Mouse (Mus musculus) frontal cortex, postnatal 14 days (tissue): ENCODE data around the gene Ugt2a1.
A peak's percentile ranks its signal among the peaks of the same experiment; 100 is the strongest.
"Not testable (repeated sequence)": the region's sequence is repeated elsewhere in the genome, so short reads cannot be mapped to it uniquely, and the experiment has no call there.

Experiments
- DNase-seq, 2 experiments: peaks; one replicate each; pipeline ENCODE4 v3.0.0; 2022; ENCODE audit warnings: low spot score in 2 of 2

Ugt2a1 gene

DNA sequence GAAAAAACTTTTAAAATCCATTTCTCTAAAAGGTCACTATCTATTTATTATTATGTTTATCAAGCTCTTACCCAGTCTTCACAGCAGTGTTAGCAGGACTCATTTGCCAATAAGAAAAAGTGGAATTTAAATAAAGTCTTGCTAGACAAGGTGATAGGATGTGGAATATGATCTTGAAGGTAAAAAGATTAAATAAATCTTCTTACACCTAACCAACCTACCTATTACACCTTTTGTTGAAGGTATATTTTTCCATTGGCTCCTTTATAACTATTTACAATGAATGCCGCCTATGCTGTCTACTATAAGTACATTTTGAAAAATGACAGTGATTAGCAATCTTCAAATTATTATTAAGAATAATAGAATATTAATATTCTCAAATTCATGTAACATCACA lies at the start of gene Ugt2a1:
Gene Ugt2a1, minus strand, starts transcription at position 101 of the 400 bp plus-strand sequence.
- no peak for DNase-seq

GRCm38 (mm10) chr5:87538111-87538510 lies 47.4 kb upstream of the Ugt2a1 start, which contains the start of gene Sult1b1:
Sult1b1 (minus strand) TSS chr5:87538195.
- no peak for DNase-seq

GRCm38 (mm10) chr5:87535994-87536644 lies 45.4 kb upstream of the Ugt2a1 start:
- no peak for DNase-seq

DNA sequence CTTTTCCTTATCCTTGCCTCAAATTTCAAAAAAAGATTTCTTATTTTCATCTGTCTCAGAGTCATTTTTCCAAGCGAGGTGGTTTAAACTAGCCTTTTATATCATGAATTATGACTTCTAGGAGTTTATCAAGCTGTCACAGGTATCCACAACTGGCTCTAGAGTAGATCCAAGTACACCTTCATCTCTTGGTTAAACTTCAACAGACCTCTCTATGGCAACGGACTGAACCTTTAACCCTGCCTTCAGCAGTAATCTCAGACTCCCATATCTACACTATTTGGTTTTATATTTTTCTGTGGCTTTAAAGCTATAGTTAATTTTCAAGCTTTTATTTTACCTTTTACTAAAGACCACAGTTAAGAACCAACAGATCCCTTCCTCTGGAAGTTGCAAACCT lies 41.6 kb upstream of the Ugt2a1 start:
- no peak for DNase-seq

GRCm38 (mm10) chr5:87523561-87523960 lies 32.9 kb upstream of the Ugt2a1 start:
- DNase-seq = not testable (repeated sequence)

DNA sequence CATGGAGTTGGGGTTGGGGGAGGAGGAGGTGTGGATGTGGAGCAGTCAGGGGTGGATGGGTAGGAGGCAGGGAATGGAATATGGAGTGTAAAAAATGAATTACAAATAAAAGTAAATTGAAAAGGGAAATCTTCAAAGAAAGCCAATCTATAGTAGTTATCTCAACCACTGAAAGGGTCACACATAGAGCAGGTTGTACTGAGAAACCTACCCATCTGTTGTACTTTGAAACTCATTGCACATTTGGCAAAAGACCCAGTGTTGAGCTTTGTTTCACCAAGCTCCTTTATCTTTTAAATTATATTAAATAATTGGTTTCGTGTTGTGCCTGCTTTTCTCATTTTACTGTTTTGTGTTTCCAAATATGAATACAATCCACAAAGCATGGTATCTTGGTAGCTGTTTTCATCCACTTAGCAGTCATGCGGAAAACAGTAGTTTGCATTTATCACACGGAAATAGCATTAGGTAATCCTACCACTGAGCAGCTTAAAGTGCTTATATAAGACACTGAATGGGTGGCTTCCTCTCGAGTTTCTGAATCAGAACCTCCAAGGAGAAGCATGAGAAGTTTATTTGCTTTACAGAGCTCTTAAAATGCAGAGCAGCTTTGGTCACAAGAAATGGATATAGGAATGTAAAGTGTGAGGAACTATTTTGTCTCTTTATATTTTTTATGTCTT lies 15.2 kb upstream of the Ugt2a1 start:
- DNase-seq = no peak

GRCm38 (mm10) chr5:87502687-87503086 lies 12.0 kb upstream of the Ugt2a1 start:
- no peak for DNase-seq

DNA sequence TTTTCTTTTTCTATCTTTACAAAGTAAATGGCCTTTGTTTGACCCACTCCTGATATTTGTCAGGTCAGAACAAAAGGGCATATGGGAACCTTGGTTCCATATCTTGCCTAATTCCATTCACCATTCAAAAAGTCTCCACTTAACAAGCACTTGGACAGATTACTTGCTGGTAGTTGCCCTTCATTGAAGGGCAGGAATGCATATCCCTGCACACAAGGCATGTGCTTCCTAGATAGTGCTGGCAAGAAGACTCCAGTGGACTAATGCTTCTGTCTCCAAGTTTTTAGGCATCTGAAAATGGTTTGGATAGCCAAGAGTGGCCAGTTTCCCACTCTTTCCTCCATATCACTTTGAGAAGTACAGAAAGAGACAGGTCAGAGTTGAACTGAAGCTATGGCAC lies 8.7 kb upstream of the Ugt2a1 start:
- no peak for DNase-seq

DNA sequence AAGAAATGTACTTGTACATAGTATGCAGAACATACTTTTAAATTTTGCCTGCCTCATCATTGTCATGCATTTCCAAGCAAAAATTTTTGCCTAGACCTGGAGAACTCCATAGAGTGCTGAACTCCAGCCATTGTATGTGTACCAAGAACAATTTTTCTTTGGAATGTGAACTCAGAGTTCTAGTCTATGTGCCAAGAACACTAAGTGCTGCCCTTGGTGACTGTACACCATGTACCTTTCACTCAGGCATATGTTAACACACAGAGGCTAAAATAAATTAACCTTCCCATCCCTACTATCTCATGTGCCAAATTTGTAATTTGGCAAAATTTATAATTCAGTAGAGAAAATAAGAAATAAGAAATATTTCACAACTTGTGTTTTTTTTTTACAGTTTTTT lies 8.3 kb upstream of the Ugt2a1 start:
- no peak for DNase-seq

DNA sequence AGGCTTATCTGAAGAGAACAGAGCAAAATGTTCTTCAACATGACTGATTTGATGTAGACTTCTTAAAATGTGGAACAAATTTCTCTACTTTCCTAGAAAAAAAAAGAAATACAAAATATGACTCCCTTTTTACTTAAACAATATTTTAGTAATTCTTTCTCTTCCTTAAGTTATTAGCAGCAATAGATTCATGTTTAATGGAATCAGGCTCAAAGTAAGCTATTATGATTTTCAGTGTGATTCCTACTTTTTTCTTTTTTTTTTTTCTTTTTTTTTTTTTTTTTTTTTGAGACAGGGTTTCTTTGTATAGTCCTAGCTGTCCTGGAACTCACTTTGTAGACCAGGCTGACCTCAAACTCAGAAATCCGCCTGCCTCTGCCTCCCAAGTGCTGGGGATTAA lies 4.0 kb downstream of the Ugt2a1 start, which contains the start of gene Gm43638:
Gene Gm43638, minus strand, starts transcription at position 101 of the 400 bp plus-strand sequence.
- DNase-seq = not testable (repeated sequence)

DNA sequence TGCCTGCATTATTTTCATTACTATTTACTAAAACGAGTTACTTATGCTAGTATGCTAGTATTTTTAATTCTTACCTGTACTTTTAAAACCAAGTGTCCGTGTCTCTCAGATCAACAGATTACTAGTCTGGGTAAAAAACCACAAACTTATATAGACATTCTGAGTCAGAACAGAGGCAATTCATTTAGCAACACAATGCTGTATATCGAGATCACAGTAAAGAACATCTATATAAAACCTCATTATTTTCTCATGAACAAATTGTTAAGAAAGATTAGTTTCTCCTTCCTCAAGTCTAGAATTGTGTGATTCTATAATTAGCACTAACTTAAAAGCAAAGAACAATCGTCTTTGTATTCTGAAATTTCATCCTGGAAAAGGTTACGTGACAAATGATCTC lies 8.5 kb downstream of the Ugt2a1 start, which contains the start of gene Ugt2a2:
Gene Ugt2a2, minus strand, starts transcription at position 101 of the 400 bp plus-strand sequence.
- DNase-seq = no peak

DNA sequence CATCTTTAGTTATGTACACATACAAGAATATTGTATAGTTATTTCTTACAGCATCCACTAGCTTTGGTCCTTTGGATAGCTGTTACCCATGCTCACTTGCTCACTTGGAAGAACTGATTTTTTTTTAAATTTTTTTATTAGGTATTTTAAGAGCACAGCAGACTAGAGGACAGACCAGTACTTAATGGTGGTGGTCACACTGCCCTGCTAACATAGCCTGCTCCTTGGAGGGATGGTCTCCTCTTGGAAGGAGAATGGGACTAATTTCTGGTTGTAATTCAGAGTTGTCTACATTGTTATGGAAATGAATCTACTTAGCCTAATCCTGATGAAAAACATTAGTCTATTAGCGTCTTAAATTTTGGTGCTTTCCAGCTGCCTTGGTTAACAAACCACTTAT lies 31.9 kb downstream of the Ugt2a1 start:
- no peak for DNase-seq

DNA sequence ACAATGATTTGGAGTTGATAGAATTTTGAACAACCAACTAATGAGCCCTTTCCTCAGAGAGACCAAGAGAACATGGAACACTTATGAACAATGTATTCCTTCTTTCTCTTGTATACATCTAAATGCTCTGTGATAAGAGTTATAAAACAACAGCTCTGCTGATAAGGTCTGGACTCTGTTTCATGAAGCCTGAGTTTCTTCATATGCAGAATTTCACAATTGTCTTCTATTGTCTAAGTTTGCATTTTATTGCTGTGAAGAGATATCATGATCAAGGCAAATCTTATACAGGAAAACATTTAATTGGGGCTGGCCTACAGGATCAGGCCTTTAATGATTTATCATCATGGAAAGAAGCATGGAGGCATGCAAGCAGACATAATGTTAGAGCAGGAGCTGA lies 33.0 kb downstream of the Ugt2a1 start:
- no peak for DNase-seq

DNA sequence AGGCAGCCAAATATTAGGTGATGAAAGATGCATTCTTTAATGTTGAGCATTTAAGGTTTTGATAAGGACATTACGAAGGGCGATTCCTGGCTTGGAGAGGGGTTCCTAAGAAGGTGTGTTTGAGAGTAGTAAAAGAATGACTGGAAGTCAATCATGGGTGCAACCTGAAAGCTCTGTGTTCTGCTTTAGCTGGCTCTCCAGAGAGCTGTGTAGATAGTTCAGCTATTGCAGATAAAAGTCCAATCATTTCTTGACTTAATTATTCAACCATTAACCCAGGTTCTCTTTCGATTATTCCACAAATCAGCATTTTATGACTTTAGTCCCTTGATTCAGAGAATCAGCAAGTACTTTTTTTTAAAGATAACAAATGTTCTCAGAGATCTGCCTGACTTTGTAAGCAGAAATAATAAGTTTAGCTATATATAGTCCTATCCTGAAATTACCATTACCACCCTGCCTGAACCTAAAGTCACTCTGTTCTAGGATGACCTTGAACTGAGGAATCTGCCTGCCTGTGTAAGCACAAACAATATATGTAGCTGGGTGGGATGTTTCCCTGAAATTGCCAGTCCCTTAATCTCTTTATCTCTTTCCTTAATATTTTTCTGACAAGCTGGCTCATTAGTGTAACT lies 34.3 kb downstream of the Ugt2a1 start:
- no peak for DNase-seq

DNA sequence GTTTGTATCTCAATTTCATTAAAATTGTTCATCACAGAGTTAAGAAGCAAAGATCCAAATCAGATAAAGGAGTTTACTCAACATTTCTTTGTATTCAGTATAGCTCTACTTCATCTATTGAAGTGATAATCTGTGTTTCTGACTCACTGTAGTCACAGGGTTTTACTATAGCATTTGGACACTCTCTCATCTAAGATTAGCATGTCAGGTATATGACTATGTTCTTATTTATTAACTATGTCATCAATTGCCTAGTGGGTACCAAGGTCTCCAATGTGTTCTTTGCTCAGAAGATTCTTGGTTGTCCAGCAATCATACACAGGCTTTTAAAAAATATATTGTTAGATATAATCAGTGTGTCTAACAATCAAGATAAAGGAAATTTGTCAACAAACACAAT lies 35.2 kb downstream of the Ugt2a1 start:
- no peak for DNase-seq

DNA sequence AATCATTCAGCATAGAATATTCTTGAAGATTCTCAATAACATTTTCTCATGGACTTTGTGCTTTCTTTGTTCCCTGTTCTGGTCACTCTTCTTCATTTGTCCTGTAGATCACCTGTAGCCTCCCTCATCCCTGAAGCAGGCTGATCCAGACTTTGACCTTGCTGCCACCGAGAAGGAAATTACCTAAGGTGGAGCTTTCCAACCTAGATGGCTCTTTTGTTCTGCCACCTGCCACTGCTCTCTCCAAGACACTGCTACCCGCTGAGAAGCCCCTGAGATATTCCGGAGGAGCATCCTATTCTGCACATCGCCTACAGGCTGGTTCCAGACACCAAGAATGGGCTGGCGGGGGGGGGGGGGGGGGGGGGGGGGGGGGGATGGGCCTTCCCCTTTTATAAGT lies 38.2 kb downstream of the Ugt2a1 start:
- DNase-seq = not testable (repeated sequence)

DNA sequence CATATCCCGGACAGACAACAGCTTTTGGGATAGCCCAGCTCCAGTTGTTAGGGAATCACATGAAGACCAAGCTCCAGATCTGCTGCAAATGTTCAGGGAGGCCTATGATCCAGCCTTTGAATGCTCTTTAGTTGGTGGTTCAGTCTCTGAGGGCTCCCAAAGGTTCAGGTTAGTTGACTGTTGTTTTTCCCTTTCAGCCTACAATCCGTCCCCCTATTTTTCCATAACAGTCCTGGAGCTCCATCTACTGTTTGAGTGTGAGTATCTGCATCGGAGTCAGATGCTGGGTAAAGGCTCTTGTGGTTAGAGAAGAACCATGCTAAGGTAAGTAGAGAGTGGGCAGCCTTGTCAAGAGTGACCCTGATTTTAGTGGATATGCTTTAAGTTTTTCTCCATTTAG lies 54.4 kb downstream of the Ugt2a1 start:
- peak in 1 of 2 experiments; percentile 5 for DNase-seq

DNA sequence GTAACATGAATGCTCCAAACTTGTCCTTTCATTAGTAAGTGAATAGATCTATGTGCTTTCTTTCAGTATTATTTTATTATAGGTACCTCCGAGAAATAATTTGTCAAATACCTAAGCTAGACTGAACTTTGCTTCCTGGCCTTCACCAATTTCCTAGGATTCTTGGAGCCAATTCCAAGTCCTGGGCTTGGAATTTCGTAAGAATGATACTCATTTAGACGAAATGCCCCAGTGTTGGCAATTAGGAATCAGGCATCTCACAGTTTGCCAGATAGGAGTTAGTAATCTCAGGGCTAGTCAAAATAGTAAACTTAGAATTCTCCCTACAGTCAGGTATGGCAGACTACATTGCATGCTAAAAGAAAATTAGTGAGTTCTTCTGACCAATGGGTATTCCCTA lies 65.0 kb downstream of the Ugt2a1 start:
- DNase-seq = no peak

DNA sequence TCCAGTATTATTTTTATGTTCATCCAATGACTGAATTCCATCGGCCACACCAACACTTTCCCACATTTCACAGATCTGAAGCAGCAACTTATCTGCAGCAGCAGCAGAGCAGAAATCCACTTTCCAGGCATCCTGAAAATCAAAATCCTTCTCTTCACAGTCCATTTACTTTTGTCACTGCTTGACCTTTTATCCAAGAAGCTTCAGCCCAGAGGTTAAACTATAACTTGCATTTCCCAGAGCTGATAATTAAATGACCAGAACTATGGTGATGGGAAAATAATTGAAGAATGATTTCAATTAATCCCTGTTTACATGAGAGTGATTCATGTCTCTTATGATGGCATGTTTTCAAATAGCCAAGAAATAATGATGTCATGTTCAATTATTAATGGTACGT lies 66.6 kb downstream of the Ugt2a1 start, which contains the start of gene Ugt2b38:
Gene Ugt2b38, minus strand, starts transcription at position 163 of the 400 bp plus-strand sequence.
- not testable (repeated sequence) for DNase-seq
